ENCODE assay signal across 14 mouse cellular contexts in genomic region chr15:52565449-52565851, GRCm38 (mm10).
A peak's percentile ranks its signal among the peaks of the same experiment; 100 is the strongest.
DNase-seq lines count a peak whose midpoint lies in the region; ATAC-seq lines count a peak whose summit lies in the region.
"Had no signal": no experiment of that assay in that cellular context is flagged by ENCODE, and none has a peak within 500 bp of the region (broad histone marks: within the 10 kb centered on the region; RNA-seq: fewer than 3 reads in every experiment).

No protein-coding gene starts in this region.

- no peaks in the 10 kb centered on the region for H3K36me3 ChIP-seq in liver, embryonic 11.5 days (ENCODE audit: control insufficient read depth, insufficient read depth, low read length)
- no peaks in the 10 kb centered on the region for H3K36me3 ChIP-seq in intestine, embryonic 16.5 days (ENCODE audit: control insufficient read depth, insufficient read depth, low read length)
- H3K36me3 ChIP-seq: embryonic facial prominence, embryonic 13.5 days; liver, embryonic 15.5 days; midbrain, embryonic 10.5 days had no signal

- intact Hi-C loops in left cerebral cortex, postnatal 36 days (cut with DNase I), result no loop called here
- intact Hi-C loops in gastrocnemius, postnatal 14 days (cut with DNase I; ENCODE audit: low total_unique reads), result no loop called here

- H3K9ac ChIP-seq in liver, embryonic 11.5 days (ENCODE audit: low read depth, low read length), result no peak overlapping the region
- H3K9ac ChIP-seq in intestine, embryonic 16.5 days (ENCODE audit: low read depth, low read length), result no peak overlapping the region
- H3K9ac ChIP-seq: embryonic facial prominence, embryonic 13.5 days; liver, embryonic 15.5 days had no signal

- no peaks in the 10 kb centered on the region for H3K27me3 ChIP-seq in liver, embryonic 11.5 days (replicated peaks; ENCODE audit: control insufficient read depth, insufficient read depth, low read length)
- no peaks in the 10 kb centered on the region for H3K27me3 ChIP-seq in intestine, embryonic 16.5 days (replicated peaks; ENCODE audit: control insufficient read depth, insufficient read depth, low read length)
- H3K27me3 ChIP-seq: embryonic facial prominence, embryonic 13.5 days; liver, embryonic 15.5 days had no signal

- DNase-seq in spleen, postnatal 36 days (ENCODE audit: low spot score in 2 of 2), result peak; percentile 2 to 32
- no peak for DNase-seq in spleen, adult 12 weeks (ENCODE audit: low spot score)
- peak; percentile 10 to 21 for DNase-seq in left cerebral cortex, postnatal 36 days (ENCODE audit: low spot score in 2 of 2)
- DNase-seq in gastrocnemius, postnatal 14 days, result no peak
- DNase-seq in liver, embryonic 11.5 days (ENCODE audit: low spot score), result no peak
- DNase-seq in thymus, postnatal 0 days (ENCODE audit: low spot score), result no peak
- DNase-seq: heart, adult 2 months; kidney, postnatal 36 days had no signal

- H3K4me2 ChIP-seq in liver, embryonic 11.5 days, result no peak overlapping the region
- H3K4me2 ChIP-seq in intestine, embryonic 16.5 days (ENCODE audit: low read depth, low read length), result no peak overlapping the region
- H3K4me2 ChIP-seq: embryonic facial prominence, embryonic 13.5 days; liver, embryonic 15.5 days had no signal

- H3K4me1 ChIP-seq in liver, embryonic 11.5 days (replicated peaks; ENCODE audit: control insufficient read depth, insufficient read depth, low read length), result no peaks in the 10 kb centered on the region
- no peaks in the 10 kb centered on the region for H3K4me1 ChIP-seq in intestine, embryonic 16.5 days (ENCODE audit: control insufficient read depth, insufficient read depth, low read length)
- H3K4me1 ChIP-seq: embryonic facial prominence, embryonic 13.5 days; liver, embryonic 15.5 days; midbrain, embryonic 10.5 days had no signal

- no peaks in the 10 kb centered on the region for H3K9me3 ChIP-seq in liver, embryonic 11.5 days (ENCODE audit: control insufficient read depth, low read length)
- no peaks in the 10 kb centered on the region for H3K9me3 ChIP-seq in intestine, embryonic 16.5 days (ENCODE audit: control insufficient read depth, low read length)
- H3K9me3 ChIP-seq: embryonic facial prominence, embryonic 13.5 days; liver, embryonic 15.5 days; midbrain, embryonic 10.5 days had no signal

- ATAC-seq in hematopoietic stem cell, adult 5-6 weeks (replicated peaks in 1 of 2; ENCODE audit: insufficient read depth in 1 of 2, low FRiP score in 2 of 2, low TSS enrichment in 1 of 2, low read depth in 1 of 2, poor library complexity in 2 of 2, severe bottlenecking in 2 of 2), result peak; percentile 70 to 76
- no peak for ATAC-seq in liver, embryonic 11.5 days (replicated peaks; ENCODE audit: low FRiP score)
- ATAC-seq in intestine, embryonic 16.5 days, result no peak
- ATAC-seq: hindbrain, embryonic 16.5 days had no signal

- 80% methylated on average over 5 of the region's 5 CpGs for WGBS in liver, embryonic 11.5 days
- 82% methylated on average over 5 of the region's 5 CpGs for WGBS in intestine, embryonic 16.5 days

- no peak overlapping the region for H3K4me3 ChIP-seq in liver, embryonic 11.5 days (ENCODE audit: low read depth, low read length)
- no peak overlapping the region for H3K4me3 ChIP-seq in intestine, embryonic 16.5 days (ENCODE audit: low read length)
- H3K4me3 ChIP-seq: embryonic facial prominence, embryonic 13.5 days; heart, adult 2 months; liver, embryonic 15.5 days; midbrain, embryonic 10.5 days had no signal

- no peak overlapping the region for H3K27ac ChIP-seq in liver, embryonic 11.5 days (ENCODE audit: low read depth, low read length)
- H3K27ac ChIP-seq in intestine, embryonic 16.5 days (ENCODE audit: low read length), result no peak overlapping the region
- H3K27ac ChIP-seq: embryonic facial prominence, embryonic 13.5 days; heart, adult 2 months; liver, embryonic 15.5 days; midbrain, embryonic 10.5 days had no signal

Comparison
In these comparisons a context has a peak if more than half of its experiments do, and no peak if none do; other contexts are left out.
1. DNase-seq: peak in spleen, postnatal 36 days (2 of 2) and left cerebral cortex, postnatal 36 days (2 of 2); none in spleen, adult 12 weeks (single experiment), gastrocnemius, postnatal 14 days (single experiment), liver, embryonic 11.5 days (single experiment) and thymus, postnatal 0 days (single experiment).
2. ATAC-seq: peak in hematopoietic stem cell, adult 5-6 weeks (2 of 2); none in liver, embryonic 11.5 days (single experiment) and intestine, embryonic 16.5 days (single experiment).